Mouse (Mus musculus) thymus, adult 2 months (tissue): ENCODE results near the gene Rtkn2.

Source experiments
- CTCF ChIP-seq: fragments of 200-500 bp; IDR thresholded peaks from 2 replicates; pipeline ENCODE4 v1.5.1; 2012; ENCODE audit warnings: mild to moderate bottlenecking, control low read depth, low read length, moderate library complexity, borderline replicate concordance; ENCODE audit not compliant: control insufficient read depth, poor library complexity, insufficient read depth; ENCODE audit errors: extremely low read depth
- POLR2A ChIP-seq: fragments of 200-500 bp; IDR thresholded peaks from 2 replicates; pipeline ENCODE4 v1.6.1; 2012; ENCODE audit warnings: mild to moderate bottlenecking, low read length, control low read depth, moderate library complexity; ENCODE audit not compliant: control insufficient read depth, poor library complexity, insufficient read depth; ENCODE audit errors: extremely low read depth

- no peak for TF ChIP-seq CTCF
- TF ChIP-seq POLR2A, result no peak
Observed at GRCm38 (mm10) chr10:68104881-68105781, 125.8 kb downstream of the Rtkn2 start.
